Mouse (Mus musculus): Measurements from ENCODE around the gene Gpx5.
"Not testable (repeated sequence)": the region's sequence is repeated elsewhere in the genome, so short reads cannot be mapped to it uniquely, and the experiment has no call there.

Gene Gpx5

GRCm38 (mm10) chr13:21265736-21266135, 26.8 kb downstream of the Gpx5 start:
- no peak for DNase-seq (ENCODE audit: low read depth, low spot score)

- no peak for DNase-seq (ENCODE audit: low read depth, low spot score)
Measured at GRCm38 (mm10) chr13:21264366-21264765, 28.2 kb downstream of the Gpx5 start.

- DNase-seq (ENCODE audit: low read depth, low spot score): no peak
Measured at GRCm38 (mm10) chr13:21263910-21264309, 28.6 kb downstream of the Gpx5 start.

GRCm38 (mm10) chr13:21262787-21263461, 29.6 kb downstream of the Gpx5 start:
- DNase-seq (ENCODE audit: low read depth, low spot score): no peak

- no peak for DNase-seq (ENCODE audit: low read depth, low spot score)
Measured at GRCm38 (mm10) chr13:21260289-21260688, 32.2 kb downstream of the Gpx5 start.

- no peak for DNase-seq (ENCODE audit: low read depth, low spot score)
Measured at GRCm38 (mm10) chr13:21259677-21260113, 32.8 kb downstream of the Gpx5 start.

GRCm38 (mm10) chr13:21259171-21259631, 33.3 kb downstream of the Gpx5 start:
- no peak for DNase-seq (ENCODE audit: low read depth, low spot score)

- DNase-seq (ENCODE audit: low read depth, low spot score): no peak
Measured at GRCm38 (mm10) chr13:21258524-21258923, 34.0 kb downstream of the Gpx5 start.

GRCm38 (mm10) chr13:21253986-21254385, 38.5 kb downstream of the Gpx5 start:
- DNase-seq (ENCODE audit: low read depth, low spot score): no peak

GRCm38 (mm10) chr13:21253569-21253968, 39.0 kb downstream of the Gpx5 start:
- DNase-seq (ENCODE audit: low read depth, low spot score): no peak

GRCm38 (mm10) chr13:21253040-21253439, 39.5 kb downstream of the Gpx5 start:
- no peak for DNase-seq (ENCODE audit: low read depth, low spot score)

GRCm38 (mm10) chr13:21250074-21250681, 42.4 kb downstream of the Gpx5 start:
- no peak for DNase-seq (ENCODE audit: low read depth, low spot score)

- DNase-seq (ENCODE audit: low read depth, low spot score): no peak
Measured at GRCm38 (mm10) chr13:21249022-21249421, 43.5 kb downstream of the Gpx5 start.

GRCm38 (mm10) chr13:21246276-21246675, 46.3 kb downstream of the Gpx5 start:
- DNase-seq (ENCODE audit: low read depth, low spot score): no peak

GRCm38 (mm10) chr13:21244967-21245366, 47.6 kb downstream of the Gpx5 start:
- not testable (repeated sequence) for DNase-seq (ENCODE audit: low read depth, low spot score)

- no peak for DNase-seq (ENCODE audit: low read depth, low spot score)
Measured at GRCm38 (mm10) chr13:21244089-21244488, 48.4 kb downstream of the Gpx5 start.

GRCm38 (mm10) chr13:21243196-21243595, 49.3 kb downstream of the Gpx5 start:
- DNase-seq (ENCODE audit: low read depth, low spot score): no peak

- DNase-seq (ENCODE audit: low read depth, low spot score): no peak
Measured at GRCm38 (mm10) chr13:21242408-21243125, 50.0 kb downstream of the Gpx5 start.

- DNase-seq (ENCODE audit: low read depth, low spot score): no peak
Measured at GRCm38 (mm10) chr13:21240788-21241187, 51.7 kb downstream of the Gpx5 start.

- no peak for DNase-seq (ENCODE audit: low read depth, low spot score)
Measured at GRCm38 (mm10) chr13:21237161-21237560, 55.4 kb downstream of the Gpx5 start.

- no peak for DNase-seq (ENCODE audit: low read depth, low spot score)
Measured at GRCm38 (mm10) chr13:21236714-21237113, 55.8 kb downstream of the Gpx5 start.

All from skeletal muscle tissue, adult 2 months (tissue).